Mouse (Mus musculus) neural tube, embryonic 14.5 days (tissue): Measurements from ENCODE around the gene Nceh1. TPM values are rescaled to one million over a fixed set of nuclear protein-coding genes. Genes with fewer than 3 reads are reported as not detected.

ENCODE experiments used
- ATAC-seq: fragments of 200-750 bp; cut with Nextera tagmentation; 2 replicates; pipeline ENCODE4 v1.8.0; 2017; ENCODE audit warnings: low read depth, mild to moderate bottlenecking, moderate TSS enrichment, moderate library complexity
- H3K27ac ChIP-seq: fragments of 300-500 bp; sonication (generic); 2 replicates; pipeline ENCODE4 v1.5.1; 2014; ENCODE audit warnings: low read depth, mild to moderate bottlenecking, control low read depth, low read length, moderate library complexity, mixed read lengths
- H3K27me3 ChIP-seq: fragments of 300-500 bp; sonication (generic); 2 replicates; pipeline ENCODE4 v1.6.1; 2014; ENCODE audit warnings: low read length; ENCODE audit not compliant: control insufficient read depth, insufficient read depth
- H3K36me3 ChIP-seq: fragments of 300-500 bp; sonication (generic); 2 replicates; pipeline ENCODE4 v1.6.1; 2014; ENCODE audit warnings: low read length, mixed read lengths; ENCODE audit not compliant: control insufficient read depth, insufficient read depth
- H3K4me1 ChIP-seq: fragments of 300-500 bp; sonication (generic); 2 replicates; pipeline ENCODE4 v1.6.1; 2014; ENCODE audit warnings: low read length; ENCODE audit not compliant: control insufficient read depth, insufficient read depth
- H3K4me2 ChIP-seq: fragments of 300-500 bp; sonication (generic); 2 replicates; pipeline ENCODE4 v1.6.1; 2014; ENCODE audit warnings: mild to moderate bottlenecking, low read depth, low read length, control low read depth
- H3K4me3 ChIP-seq: fragments of 300-500 bp; sonication (generic); 2 replicates; pipeline ENCODE4 v1.5.1; 2014; ENCODE audit warnings: low read depth, low read length, control low read depth, mixed read lengths
- H3K9ac ChIP-seq: fragments of 300-500 bp; sonication (generic); replicated peaks from 2 replicates; pipeline ENCODE4 v1.6.1; 2014; ENCODE audit warnings: low read depth, mild to moderate bottlenecking, control low read depth, low read length, mixed read lengths
- H3K9me3 ChIP-seq: fragments of 300-500 bp; sonication (generic); 2 replicates; pipeline ENCODE4 v1.6.1; 2016; ENCODE audit warnings: low read length; ENCODE audit not compliant: control insufficient read depth
- WGBS: fragments of 180-500 bp; shearing (Covaris S2); extraction: QIAGEN DNeasy Blood & Tissue Kit; methylation state at CpG from one replicate; pipeline ENCODE4 v1.1.7; 2014; 5-methylcytosine and 5-hydroxymethylcytosine counted together
- polyA plus RNA-seq: library from polyadenylated mRNA; unstranded; fragments of >200 nt; fragmentation: Nextera tagmentation; extraction: Ambion mirVana; gene quantifications from 2 replicates; pipeline ENCODE4 v1.2.1, GENCODE M21; 2014

The Nceh1 gene
- polyA plus RNA-seq, 1 experiment from 2014 or later = 14.8 TPM

DNA sequence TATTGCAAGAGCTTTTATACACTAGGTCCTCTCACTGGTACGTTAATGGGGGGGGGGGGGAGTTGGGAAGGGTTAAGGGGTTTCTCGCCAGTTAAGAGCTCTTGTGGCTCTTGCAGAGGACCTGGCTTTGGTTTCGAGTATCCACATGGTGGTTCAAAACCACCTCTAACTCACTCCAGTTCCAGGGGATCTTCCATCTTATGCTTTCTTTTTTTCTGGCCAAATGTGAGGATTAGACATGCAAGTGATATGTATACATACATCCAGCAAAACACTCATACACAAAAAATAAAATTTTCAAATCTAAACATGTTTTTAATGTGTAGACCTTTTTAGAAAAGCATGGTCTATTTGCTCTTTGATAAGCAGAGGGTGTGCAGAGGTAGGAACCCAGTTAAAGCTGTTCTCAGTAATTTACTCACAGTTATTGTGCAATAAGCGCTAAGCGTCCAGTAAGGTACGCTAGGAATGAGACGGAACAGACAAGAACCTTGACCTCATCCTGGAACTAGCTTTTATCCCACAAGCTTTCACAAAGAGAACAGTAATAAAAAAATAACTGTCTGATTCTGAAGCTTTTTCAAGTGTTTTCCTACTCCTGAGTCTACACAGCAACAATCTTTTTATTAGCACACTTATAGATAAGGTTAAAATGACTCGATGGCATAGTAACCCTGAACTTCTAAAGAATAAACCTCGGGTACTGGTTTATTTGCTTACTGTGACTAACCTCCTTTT is 26.7 kb upstream of the Nceh1 start:
- Histone ChIP-seq H3K9me3 (no peaks in the 10 kb centered on the region), H3K4me1 (peaks cover 4% of the 10 kb centered on the region; the same call in 1 of the 2 replicates), H3K4me3 (no peak overlapping the region), H3K9ac (no peak overlapping the region), H3K4me2 (no peak overlapping the region), H3K36me3 (no peaks in the 10 kb centered on the region), H3K27ac (no peak overlapping the region), H3K27me3 (no peaks in the 10 kb centered on the region)
- 78% methylated on average over 9 of the region's 9 CpGs for WGBS
- no peak for ATAC-seq

DNA sequence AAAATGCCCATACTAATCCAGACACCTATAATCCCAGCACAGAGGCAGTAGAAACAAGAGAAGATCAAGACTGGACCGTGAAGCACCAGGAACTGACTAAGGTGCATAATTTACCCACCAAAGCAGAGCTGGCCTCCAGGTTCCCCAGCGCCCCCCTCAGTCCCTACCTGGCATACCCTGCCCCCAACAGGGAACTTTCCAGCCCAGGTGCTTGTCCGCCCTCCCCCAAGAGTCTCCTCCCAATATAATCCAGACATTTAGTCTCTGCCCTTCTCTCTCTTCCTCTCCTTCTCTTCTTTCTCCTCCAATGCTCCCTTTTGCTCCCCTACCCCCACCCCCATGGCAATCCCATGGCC is 26.2 kb upstream of the Nceh1 start:
- Histone ChIP-seq H3K27me3 (no peaks in the 10 kb centered on the region), H3K27ac (no peak overlapping the region), H3K4me3 (no peak overlapping the region), H3K4me1 (peaks cover 4% of the 10 kb centered on the region; the same call in 1 of the 2 replicates), H3K9ac (no peak overlapping the region), H3K9me3 (no peaks in the 10 kb centered on the region), H3K4me2 (no peak overlapping the region), H3K36me3 (no peaks in the 10 kb centered on the region)
- WGBS = 75% methylated on average over 3 of the region's 3 CpGs
- ATAC-seq = no peak

DNA sequence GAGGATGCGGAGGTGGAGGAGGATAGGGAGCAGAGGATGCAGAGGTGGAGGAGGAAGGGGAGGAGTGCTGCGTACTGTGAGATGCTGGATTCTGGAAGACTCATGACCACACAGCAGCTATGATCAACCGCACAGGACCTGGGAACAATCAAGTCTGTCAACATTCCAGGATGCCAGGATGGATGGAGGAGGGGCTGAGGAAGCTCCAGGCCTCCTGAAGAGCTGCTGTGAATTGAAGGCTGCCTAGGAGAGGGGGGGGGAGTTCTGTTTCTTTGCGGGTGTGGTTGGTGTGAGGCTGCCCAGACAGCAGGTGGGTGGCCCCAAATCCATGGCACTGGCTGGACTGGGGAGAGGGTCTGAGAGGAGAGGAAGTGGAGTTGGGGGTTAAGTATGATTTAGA is 23.9 kb upstream of the Nceh1 start:
- no peaks in the 10 kb centered on the region for H3K9me3 ChIP-seq
- ATAC-seq = no peak
- H3K27ac ChIP-seq = no peak overlapping the region
- no peak overlapping the region for H3K4me3 ChIP-seq
- 63% methylated on average over 4 of the region's 4 CpGs for WGBS
- H3K4me1 ChIP-seq = no peaks in the 10 kb centered on the region
- H3K27me3 ChIP-seq = no peaks in the 10 kb centered on the region
- no peak overlapping the region for H3K4me2 ChIP-seq
- H3K9ac ChIP-seq = no peak overlapping the region
- no peaks in the 10 kb centered on the region for H3K36me3 ChIP-seq

DNA sequence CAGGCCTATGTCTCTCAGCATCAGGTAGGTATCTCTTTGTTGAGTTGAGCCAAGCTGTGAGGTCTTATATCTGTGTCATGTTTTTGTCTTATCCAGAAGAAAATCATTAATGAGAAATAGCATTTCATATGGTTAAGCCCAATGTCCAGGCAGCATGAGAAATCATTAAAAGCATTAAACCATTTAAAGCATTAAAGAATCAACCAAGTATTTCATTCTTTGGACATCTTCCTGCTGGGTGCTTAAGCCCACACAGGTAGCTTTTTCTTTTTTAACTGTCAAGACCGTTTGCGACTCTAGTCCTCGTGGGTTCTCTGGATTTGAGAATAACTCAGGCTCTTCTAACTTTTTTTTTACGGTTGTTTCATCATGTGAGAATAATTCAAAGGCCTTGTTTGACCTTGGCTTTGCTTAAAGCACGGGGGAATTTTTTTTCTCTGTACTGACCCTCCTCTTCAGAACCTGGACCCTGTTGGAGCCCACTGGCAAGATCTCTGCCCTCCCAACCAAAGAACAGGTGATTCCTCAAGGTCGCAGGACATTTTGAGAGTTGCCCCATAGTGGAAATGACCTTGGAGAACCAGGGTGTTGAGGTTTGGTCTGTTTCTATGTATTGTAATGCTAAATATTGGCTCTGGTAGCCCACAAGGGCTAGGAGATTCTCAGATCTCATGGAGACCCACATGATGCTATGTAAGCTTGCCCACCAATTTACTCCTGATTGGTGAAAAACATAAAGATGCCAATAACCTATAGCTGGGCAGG is 20.9 kb upstream of the Nceh1 start:
- no peaks in the 10 kb centered on the region for H3K4me1 ChIP-seq
- no peak overlapping the region for H3K9ac ChIP-seq
- H3K4me3 ChIP-seq = no peak overlapping the region
- no peaks in the 10 kb centered on the region for H3K36me3 ChIP-seq
- H3K27ac ChIP-seq = no peak overlapping the region
- 86% methylated on average over 6 of the region's 6 CpGs for WGBS
- ATAC-seq = no peak
- H3K27me3 ChIP-seq = no peaks in the 10 kb centered on the region
- H3K4me2 ChIP-seq = no peak overlapping the region
- no peaks in the 10 kb centered on the region for H3K9me3 ChIP-seq

DNA sequence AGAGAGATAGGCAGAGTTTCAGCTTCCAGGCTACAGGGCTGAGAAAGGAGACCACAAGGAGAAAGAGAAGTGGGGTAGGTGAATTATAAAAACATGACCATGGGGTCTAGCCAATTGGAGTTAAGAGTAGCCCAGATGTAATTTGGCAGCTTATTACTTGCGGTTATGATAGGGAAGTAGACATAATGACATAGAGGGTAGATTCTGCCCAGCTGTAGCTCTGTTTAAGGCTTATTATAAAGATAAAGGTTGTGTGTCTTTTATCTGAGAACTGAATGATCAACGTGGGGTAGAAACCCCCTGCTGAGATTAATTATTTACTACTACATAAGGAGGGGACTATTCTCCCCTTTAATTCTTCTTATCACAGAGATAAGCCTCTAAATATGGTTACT is 20.4 kb upstream of the Nceh1 start:
- H3K36me3 ChIP-seq = no peaks in the 10 kb centered on the region
- H3K4me3 ChIP-seq = no peak overlapping the region
- H3K27ac ChIP-seq = no peak overlapping the region
- H3K27me3 ChIP-seq = no peaks in the 10 kb centered on the region
- no peak for ATAC-seq
- no peaks in the 10 kb centered on the region for H3K9me3 ChIP-seq
- H3K9ac ChIP-seq = no peak overlapping the region
- H3K4me1 ChIP-seq = no peaks in the 10 kb centered on the region
- H3K4me2 ChIP-seq = no peak overlapping the region
- WGBS = 75% methylated on average over 2 of the region's 2 CpGs

DNA sequence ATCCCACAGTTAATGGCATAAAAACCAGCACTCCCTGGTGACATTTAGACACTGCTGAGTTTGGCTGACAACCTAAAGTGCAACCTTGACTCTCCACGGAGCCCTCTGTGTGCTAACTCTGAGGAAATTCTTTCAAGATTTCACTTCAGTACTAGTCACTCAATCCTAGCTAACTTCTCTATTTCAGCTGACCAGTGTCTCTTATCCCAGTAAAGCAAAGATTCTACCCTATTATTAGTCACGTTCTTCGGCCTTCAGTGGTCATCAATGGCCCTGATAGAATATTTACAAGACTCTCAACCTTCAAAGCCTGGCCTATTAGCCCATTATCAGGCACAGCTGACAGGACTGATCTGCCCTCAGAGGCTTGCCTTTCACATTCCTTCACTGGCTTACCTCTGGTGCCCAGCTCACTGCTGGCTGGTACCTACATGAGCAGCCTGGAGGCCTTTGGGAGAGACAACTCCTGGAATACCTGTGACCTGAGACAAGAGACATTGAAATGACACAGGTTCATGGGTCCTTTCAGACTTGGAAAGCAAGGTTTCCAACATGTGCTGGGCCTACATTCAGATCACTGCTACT is 17.2 kb upstream of the Nceh1 start:
- no peak for ATAC-seq
- Histone ChIP-seq H3K4me2 (no peak overlapping the region), H3K9ac (no peak overlapping the region), H3K4me1 (no peaks in the 10 kb centered on the region), H3K27me3 (no peaks in the 10 kb centered on the region), H3K4me3 (no peak overlapping the region), H3K9me3 (no peaks in the 10 kb centered on the region), H3K27ac (no peak overlapping the region), H3K36me3 (no peaks in the 10 kb centered on the region)
- 78% methylated on average over 3 of the region's 3 CpGs for WGBS

DNA sequence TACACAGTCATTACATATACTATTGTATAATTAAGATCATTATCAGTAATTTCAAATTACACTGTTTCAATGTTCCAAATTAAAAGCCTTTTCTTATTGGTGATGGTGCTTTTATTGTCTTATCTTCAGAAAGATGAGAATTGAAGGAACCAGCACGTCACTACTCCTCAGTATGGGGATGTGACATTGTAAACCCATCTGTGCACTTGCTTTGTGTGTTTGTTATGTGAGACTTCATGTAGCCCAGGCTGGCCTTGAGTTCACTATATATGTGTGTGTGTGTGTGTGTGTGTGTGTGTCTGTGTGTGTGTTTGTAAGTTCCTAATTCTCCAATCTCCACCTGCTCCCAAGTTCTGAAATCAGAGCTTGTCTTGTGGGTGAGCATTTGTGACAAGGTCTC is 12.5 kb upstream of the Nceh1 start:
- peak; percentile 51; the same call in 1 of the 2 replicates for ATAC-seq
- Histone ChIP-seq H3K9me3 (no peaks in the 10 kb centered on the region), H3K27ac (no peak overlapping the region), H3K27me3 (no peaks in the 10 kb centered on the region), H3K36me3 (no peaks in the 10 kb centered on the region), H3K4me3 (no peak overlapping the region), H3K9ac (no peak overlapping the region), H3K4me1 (no peaks in the 10 kb centered on the region), H3K4me2 (no peak overlapping the region)
- WGBS = 58% methylated on average over 1 of the region's 1 CpGs

GRCm38 (mm10) chr3:27179711-27180110 is 3.1 kb upstream of the Nceh1 start:
- H3K4me1 ChIP-seq = no peaks in the 10 kb centered on the region
- no peak overlapping the region for H3K27ac ChIP-seq
- no peaks in the 10 kb centered on the region for H3K9me3 ChIP-seq
- 86% methylated on average over 8 of the region's 8 CpGs for WGBS
- H3K9ac ChIP-seq = no peak overlapping the region
- no peak for ATAC-seq
- H3K4me2 ChIP-seq = no peak overlapping the region
- no peak overlapping the region for H3K4me3 ChIP-seq
- H3K36me3 ChIP-seq = no peaks in the 10 kb centered on the region
- H3K27me3 ChIP-seq = no peaks in the 10 kb centered on the region

DNA sequence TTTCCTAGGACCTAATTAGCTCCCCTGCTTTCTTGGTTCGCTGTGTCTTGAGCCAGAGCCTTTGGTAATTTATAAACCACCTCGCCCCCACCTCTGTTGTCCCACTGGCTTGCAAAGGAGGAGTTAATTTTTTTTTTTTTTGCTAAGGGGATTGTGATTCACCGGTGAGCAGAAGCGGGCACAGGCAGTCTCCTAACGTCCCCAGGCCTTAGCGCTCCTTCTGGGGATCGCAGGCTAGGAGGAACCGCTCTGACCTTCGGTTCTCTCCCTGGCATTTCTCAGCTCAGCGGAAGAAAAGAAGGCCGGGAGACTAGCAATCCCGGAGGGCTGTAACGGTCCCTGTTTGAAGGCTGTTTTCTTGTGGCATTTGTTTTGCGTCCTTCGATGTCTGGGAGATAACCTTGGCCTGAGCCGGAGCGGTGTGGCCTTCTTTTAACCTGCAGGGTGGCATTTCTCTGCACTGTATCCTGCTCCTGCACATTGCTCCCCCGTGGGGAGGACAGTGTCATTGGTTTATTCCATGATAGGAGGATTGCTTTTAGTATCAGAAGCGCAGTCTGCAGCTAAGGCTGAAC is 923 bp downstream of the Nceh1 start:
- H3K27me3 ChIP-seq = no peaks in the 10 kb centered on the region
- peak overlapping the region; percentile 94 for H3K4me2 ChIP-seq
- WGBS = 10% methylated on average over 19 of the region's 19 CpGs
- H3K36me3 ChIP-seq = no peaks in the 10 kb centered on the region
- ATAC-seq = no peak
- no peaks in the 10 kb centered on the region for H3K4me1 ChIP-seq
- no peaks in the 10 kb centered on the region for H3K9me3 ChIP-seq
- H3K9ac ChIP-seq = peak overlapping the region; percentile 63
- no peak overlapping the region for H3K27ac ChIP-seq
- H3K4me3 ChIP-seq = peak overlapping the region; percentile 66
